Mouse (Mus musculus) CH12.LX (cell line): ENCODE data around the gene C130074G19Rik. TPM values are rescaled to one million over a fixed set of nuclear protein-coding genes. Genes with fewer than 3 reads are reported as not detected.

ENCODE experiments used
- DNase-seq: peaks from one replicate; pipeline ENCODE4 v3.0.0-alpha.2; 2013; ENCODE audit errors: extremely low read depth
- H3K27ac ChIP-seq: 2 replicates; pipeline ENCODE4 v1.5.1; 2012; ENCODE audit warnings: low read depth, mild to moderate bottlenecking, control low read depth, moderate library complexity; ENCODE audit not compliant: insufficient read depth
- H3K27me3 ChIP-seq: replicated peaks from 2 replicates; pipeline ENCODE3; 2012; ENCODE audit warnings: inconsistent platforms
- H3K36me3 ChIP-seq, 2 experiments: replicated peaks in 1 of 2; 2 replicates each; pipeline versions ENCODE3 to v1.6.1; 2012; ENCODE audit warnings: inconsistent platforms in 1 of 2, low read length in 1 of 2, mild to moderate bottlenecking in 1 of 2, mixed read lengths in 1 of 2, moderate library complexity in 1 of 2; ENCODE audit not compliant: control insufficient read depth in 1 of 2, insufficient read depth in 1 of 2
- H3K4me1 ChIP-seq, 2 experiments: 2 replicates each; pipeline ENCODE4 v1.6.1; 2012; ENCODE audit warnings: inconsistent platforms in 1 of 2, moderate library complexity in 1 of 2; ENCODE audit not compliant: insufficient read depth in 2 of 2, control insufficient read depth in 1 of 2
- H3K4me2 ChIP-seq: 2 replicates; pipeline ENCODE4 v1.6.1; 2012; ENCODE audit warnings: low read depth, mild to moderate bottlenecking, control low read depth; ENCODE audit not compliant: poor library complexity, insufficient read depth, severe bottlenecking
- H3K4me3 ChIP-seq, 3 experiments: fragments of 150-350 bp in 1 of 3; sonication (generic) in 1 of 3; replicated peaks in 1 of 3; 2 replicates each; pipeline versions ENCODE3 to v1.5.1; 2011 to 2012; ENCODE audit warnings: low read depth in 2 of 3, low read length in 2 of 3, mild to moderate bottlenecking in 2 of 3, moderate library complexity in 2 of 3, control low read depth in 1 of 3, improper control_type of control experiment in 1 of 3, inconsistent platforms in 1 of 3, mixed read lengths in 1 of 3; ENCODE audit not compliant: poor library complexity in 1 of 3
- H3K79me2 ChIP-seq: replicated peaks from 2 replicates; pipeline ENCODE4 v1.6.1; 2012; ENCODE audit warnings: mild to moderate bottlenecking, moderate library complexity; ENCODE audit not compliant: control insufficient read depth, poor library complexity, insufficient read depth, severe bottlenecking; ENCODE audit errors: extremely low read depth
- H3K9ac ChIP-seq: 2 replicates; pipeline ENCODE4 v1.6.1; 2012; ENCODE audit warnings: low read depth, mild to moderate bottlenecking, control low read depth, moderate library complexity; ENCODE audit not compliant: insufficient read depth
- H3K9me3 ChIP-seq: replicated peaks from 2 replicates; pipeline ENCODE3; 2012; ENCODE audit warnings: low read length, inconsistent platforms, mixed read lengths
- CTCF ChIP-seq, 2 experiments: IDR thresholded peaks in 1 of 2; conservative IDR thresholded peaks in 1 of 2; 2 replicates each; pipeline ENCODE4 v1.5.1; 2011 to 2012; ENCODE audit warnings: low read depth in 2 of 2, low read length in 2 of 2, improper control_type of control experiment in 1 of 2, inconsistent platforms in 1 of 2, mild to moderate bottlenecking in 1 of 2, moderate library complexity in 1 of 2
- E2F4 ChIP-seq: IDR thresholded peaks from 2 replicates; pipeline ENCODE4 v1.6.1; 2011; ENCODE audit warnings: low read depth, low read length, improper control_type of control experiment; ENCODE audit not compliant: insufficient replicate concordance
- ETS1 ChIP-seq: conservative IDR thresholded peaks from 2 replicates; pipeline ENCODE4 v1.6.1; 2012; ENCODE audit warnings: low read depth, mild to moderate bottlenecking, inconsistent platforms, low read length, improper control_type of control experiment, moderate library complexity
- JUND ChIP-seq: conservative IDR thresholded peaks from 2 replicates; pipeline ENCODE4 v1.6.1; 2011; ENCODE audit warnings: low read depth, low read length, improper control_type of control experiment
- KAT2A ChIP-seq: IDR thresholded peaks from 2 replicates; pipeline ENCODE4 v1.6.1; 2012; ENCODE audit warnings: low read length, improper control_type of control experiment, inconsistent platforms; ENCODE audit not compliant: insufficient replicate concordance
- MAZ ChIP-seq: IDR thresholded peaks from 2 replicates; pipeline ENCODE4 v1.6.1; 2012; ENCODE audit warnings: low read depth, mild to moderate bottlenecking, inconsistent platforms, low read length, improper control_type of control experiment, moderate library complexity
- MXI1 ChIP-seq: IDR thresholded peaks from 2 replicates; pipeline ENCODE4 v1.6.1; 2011; ENCODE audit warnings: mild to moderate bottlenecking, low read depth, low read length, improper control_type of control experiment
- POLR2AphosphoS2 ChIP-seq: IDR thresholded peaks from 2 replicates; pipeline ENCODE4 v1.6.1; 2011; ENCODE audit warnings: low read depth, low read length, improper control_type of control experiment
- RAD21 ChIP-seq: IDR thresholded peaks from 2 replicates; pipeline ENCODE4 v1.6.1; 2011; ENCODE audit warnings: low read depth, mild to moderate bottlenecking, low read length, improper control_type of control experiment, moderate library complexity
- SMC3 ChIP-seq: IDR thresholded peaks from 2 replicates; pipeline ENCODE4 v1.6.1; 2011; ENCODE audit warnings: low read depth, low read length, improper control_type of control experiment
- TBP ChIP-seq: conservative IDR thresholded peaks from 2 replicates; pipeline ENCODE4 v1.6.1; 2011; ENCODE audit warnings: low read depth, low read length, improper control_type of control experiment
- USF1 ChIP-seq: IDR thresholded peaks from 2 replicates; pipeline ENCODE4 v1.6.1; 2014; ENCODE audit warnings: low read depth, mild to moderate bottlenecking, inconsistent platforms, low read length, improper control_type of control experiment
- ZKSCAN1 ChIP-seq: IDR thresholded peaks from 2 replicates; pipeline ENCODE4 v1.6.1; 2012; ENCODE audit warnings: low read depth, inconsistent platforms, low read length, improper control_type of control experiment, borderline replicate concordance
- dilution Hi-C: fragments of 300-500 bp; cut with MboI; formaldehyde crosslinking; loops from 2 replicates; pipeline ENCODE4 v1.14.3; 2020; ENCODE audit warnings: low sequenced_read_pairs; ENCODE audit not compliant: extremely low pct_unique_long_range_greater_than_20kb, extremely low pct_ligation_motif_present
- in situ Hi-C: fragments of 300-500 bp; cut with MboI; formaldehyde crosslinking; loops from 3 replicates; pipeline ENCODE4 v1.14.3; 2019; ENCODE audit warnings: low sequenced_read_pairs, low pct_ligation_motif_present, low pct_unique_long_range_greater_than_20kb, mixed read lengths
- polyA plus RNA-seq: library from polyadenylated mRNA; unstranded; fragments of >175 nt; gene quantifications from 2 replicates; pipeline ENCODE4 v1.2.1, GENCODE M21; 2012; ENCODE audit warnings: low read depth; ENCODE audit not compliant: insufficient read length
- total RNA-seq, 2 experiments: library from RNA; depleted of rRNA; stranded (reverse); fragments of 300-350 nt in 1 of 2; fragments of >200 nt in 1 of 2; gene quantifications; 2 replicates each; pipeline ENCODE4 v1.2.3; 2012 to 2014

Gene C130074G19Rik
- total and polyA plus RNA-seq, 3 experiments = not detected

GRCm38 (mm10) chr1:184857216-184857615 is 25.8 kb downstream of the C130074G19Rik start:
- no peak overlapping the region for H3K27ac ChIP-seq
- H3K27me3 ChIP-seq = no peaks in the 10 kb centered on the region
- no peak overlapping the region for H3K9ac ChIP-seq
- no peaks in the 10 kb centered on the region for H3K36me3 ChIP-seq
- no peak overlapping the region for H3K4me2 ChIP-seq
- in situ Hi-C loops = no loop called here
- no peaks in the 10 kb centered on the region for H3K9me3 ChIP-seq
- H3K4me3 ChIP-seq = no peak overlapping the region
- no peaks in the 10 kb centered on the region for H3K79me2 ChIP-seq
- dilution Hi-C loops = no loop called here
- H3K4me1 ChIP-seq = peaks cover 0 to 8% of the 10 kb centered on the region in 2 experiments; a peak in 1 of 4 replicates
- no peak for DNase-seq
- TF ChIP-seq ZKSCAN1 = no peak
- TF ChIP-seq, all 38 proteins: peak for 0

DNA sequence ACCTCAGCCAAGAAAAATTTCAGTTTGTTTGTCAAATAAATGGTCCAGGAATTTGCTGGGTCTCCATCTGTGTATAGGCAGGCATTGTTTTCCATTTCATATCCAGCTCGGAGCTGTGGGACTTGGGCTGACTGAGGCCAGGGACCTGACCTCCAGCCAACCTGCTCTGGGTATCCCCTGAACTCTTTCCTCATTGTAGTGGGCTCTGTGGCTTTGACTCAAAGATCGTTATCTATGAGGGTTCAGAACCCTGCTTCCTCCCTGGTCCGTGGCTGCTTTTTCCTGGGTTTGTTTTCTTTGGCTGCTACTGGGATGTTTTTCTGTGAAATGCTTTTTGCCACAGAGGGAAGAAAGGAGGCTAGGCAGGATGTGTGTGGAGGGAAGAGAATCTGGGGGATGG is 29.1 kb downstream of the C130074G19Rik start:
- no peaks in the 10 kb centered on the region for H3K79me2 ChIP-seq
- peaks cover 3 to 10% of the 10 kb centered on the region in 2 experiments; a peak in 2 of 4 replicates for H3K4me1 ChIP-seq
- no peak overlapping the region for H3K4me2 ChIP-seq
- TF ChIP-seq MXI1 = no peak
- TF ChIP-seq POLR2AphosphoS2 = no peak
- no peak for TF ChIP-seq E2F4
- TF ChIP-seq TBP = no peak
- TF ChIP-seq ZKSCAN1 = no peak
- TF ChIP-seq JUND = no peak
- TF ChIP-seq USF1 = no peak
- TF ChIP-seq, all 38 proteins: peak for 0
- Histone ChIP-seq H3K36me3 (no peaks in the 10 kb centered on the region), H3K4me3 (no peak overlapping the region), H3K9ac (no peak overlapping the region), H3K27me3 (no peaks in the 10 kb centered on the region), H3K27ac (no peak overlapping the region), H3K9me3 (no peaks in the 10 kb centered on the region)
- no peak for DNase-seq
- in situ Hi-C loops (no loop called here), dilution Hi-C loops (no loop called here)

DNA sequence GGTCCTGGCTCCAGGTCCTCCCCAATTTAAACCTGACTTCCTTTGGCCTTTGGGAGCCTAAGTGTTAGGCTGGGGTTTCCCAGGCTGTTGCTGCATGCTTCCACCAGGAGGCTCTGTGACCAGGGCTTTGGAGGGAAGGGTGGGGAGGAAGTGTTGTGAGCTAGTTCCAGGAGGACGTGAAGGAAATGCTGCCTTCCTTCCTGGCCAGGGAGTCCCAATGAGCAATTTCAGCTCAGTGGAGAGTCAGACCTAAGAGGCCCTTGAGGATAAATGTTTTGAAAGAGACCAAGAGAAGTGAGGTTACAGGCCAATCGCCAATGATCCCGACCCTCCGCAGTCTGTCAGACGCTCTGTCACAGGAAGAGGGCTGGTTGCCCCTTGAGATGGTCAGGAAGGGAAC is 29.7 kb downstream of the C130074G19Rik start:
- no peak overlapping the region for H3K4me2 ChIP-seq
- H3K9me3 ChIP-seq = no peaks in the 10 kb centered on the region
- no peak overlapping the region for H3K4me3 ChIP-seq
- H3K36me3 ChIP-seq = no peaks in the 10 kb centered on the region
- H3K9ac ChIP-seq = no peak overlapping the region
- dilution Hi-C loops (no loop called here), in situ Hi-C loops (no loop called here)
- H3K27ac ChIP-seq = no peak overlapping the region
- no peaks in the 10 kb centered on the region for H3K79me2 ChIP-seq
- H3K4me1 ChIP-seq = peaks cover 3 to 10% of the 10 kb centered on the region in 2 experiments; a peak in 2 of 4 replicates
- no peaks in the 10 kb centered on the region for H3K27me3 ChIP-seq
- TF ChIP-seq SMC3 (peak; percentile 70), ZKSCAN1 (no peak), RAD21 (peak; percentile 44), KAT2A (no peak), MAZ (peak; percentile 67; the same call in 1 of the 2 replicates), USF1 (no peak), ETS1 (no peak), CTCF (conservative IDR thresholded peaks at IDR 0.05 in 1 of 2, IDR thresholded peaks at IDR 0.05 in 1 of 2; ENCODE audit: low read depth in 2 of 2, low read length in 2 of 2) (peak in 1 of 2 experiments; percentile 71; a peak in 2 of 4 replicates)
- DNase-seq = peak; percentile 34
